Mouse (Mus musculus) liver, adult 2 months (tissue): Measurements from ENCODE around the gene Col12a1.

Experiments used
- CTCF ChIP-seq: fragments of 200-500 bp; IDR thresholded peaks from 2 replicates; pipeline ENCODE4 v1.5.1; 2011; ENCODE audit warnings: low read depth, low read length, control low read depth
- POLR2A ChIP-seq: fragments of 200-500 bp; IDR thresholded peaks from 2 replicates; pipeline ENCODE4 v1.6.1; 2011; ENCODE audit warnings: low read length, control low read depth; ENCODE audit not compliant: insufficient read depth; ENCODE audit errors: extremely low read depth

DNA sequence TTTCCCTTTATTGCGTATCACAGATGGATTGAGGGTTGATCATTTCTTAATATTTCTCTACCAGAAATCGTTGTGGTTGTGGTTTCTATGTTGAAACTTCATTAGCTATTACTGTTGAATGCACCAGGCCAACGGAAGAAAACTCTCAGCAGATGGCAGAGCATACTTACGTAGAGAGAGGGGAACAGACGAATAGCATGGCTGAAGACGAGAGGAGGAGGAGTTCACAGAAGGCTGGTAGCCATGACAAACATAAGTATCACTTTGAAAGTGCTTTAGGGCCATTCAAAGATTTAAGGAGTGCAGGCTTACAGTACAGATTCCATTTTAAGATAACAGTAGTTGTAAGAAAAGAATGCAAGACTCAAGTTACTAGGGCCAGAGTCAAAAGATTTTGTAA lies 43.9 kb upstream of the Col12a1 start:
- TF ChIP-seq CTCF (no peak), POLR2A (no peak)
